Mouse (Mus musculus) natural killer cell, adult 2 months (primary cell): ENCODE results near the gene Nav2.
A peak's percentile ranks its signal among the peaks of the same experiment; 100 is the strongest.

ENCODE experiments used
- DNase-seq, 2 experiments: peaks; one replicate each; pipeline ENCODE4 v3.0.0; 2022; ENCODE audit warnings: low spot score in 2 of 2

Gene Nav2

DNA sequence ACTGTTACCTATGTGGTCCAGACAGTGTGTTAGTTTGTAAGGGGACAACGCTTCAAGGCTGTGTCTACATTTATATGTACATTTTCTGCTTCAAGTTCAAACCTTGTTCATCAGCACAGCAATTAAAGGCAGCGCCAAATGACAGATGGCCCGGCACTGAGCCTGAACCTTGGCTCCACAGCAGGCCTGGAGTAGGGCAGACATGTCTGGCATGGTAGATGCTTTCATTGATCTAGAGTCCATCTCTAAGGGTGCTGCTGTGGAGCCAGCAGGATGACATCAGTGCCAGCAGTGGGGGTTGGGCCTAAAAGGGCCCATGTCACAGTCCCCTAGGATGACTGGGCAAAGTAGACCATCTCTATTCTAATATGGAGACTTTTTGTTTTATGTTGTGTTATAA lies 186.0 kb downstream of the Nav2 start:
- DNase-seq = peak; percentile 27 to 43

GRCm38 (mm10) chr7:49101291-49101690 lies 192.8 kb downstream of the Nav2 start:
- no peak for DNase-seq

GRCm38 (mm10) chr7:49102223-49102622 lies 193.7 kb downstream of the Nav2 start:
- DNase-seq = no peak

DNA sequence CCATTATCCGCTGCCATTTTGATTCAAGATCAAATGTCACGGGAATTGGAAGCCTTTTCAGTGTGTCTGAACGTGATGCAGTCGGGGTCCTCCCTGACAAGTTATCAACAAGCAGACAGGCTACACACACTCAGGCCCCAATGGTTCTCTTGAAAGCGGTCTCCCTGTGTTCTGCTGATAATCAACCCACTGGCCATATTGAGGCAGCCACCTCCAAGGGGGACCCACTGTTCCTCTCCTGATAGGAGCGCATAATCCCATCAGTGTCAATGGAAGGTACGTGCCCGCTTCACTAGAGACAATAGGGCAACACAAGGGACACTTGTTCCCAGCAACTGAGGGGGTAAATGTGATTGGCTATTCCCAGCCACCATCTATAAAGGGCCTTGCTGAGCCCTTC lies 195.9 kb downstream of the Nav2 start:
- DNase-seq = no peak

GRCm38 (mm10) chr7:49104793-49105192 lies 196.3 kb downstream of the Nav2 start:
- DNase-seq = no peak

- no peak for DNase-seq
Measured at GRCm38 (mm10) chr7:49105501-49105900, 197.0 kb downstream of the Nav2 start.

DNA sequence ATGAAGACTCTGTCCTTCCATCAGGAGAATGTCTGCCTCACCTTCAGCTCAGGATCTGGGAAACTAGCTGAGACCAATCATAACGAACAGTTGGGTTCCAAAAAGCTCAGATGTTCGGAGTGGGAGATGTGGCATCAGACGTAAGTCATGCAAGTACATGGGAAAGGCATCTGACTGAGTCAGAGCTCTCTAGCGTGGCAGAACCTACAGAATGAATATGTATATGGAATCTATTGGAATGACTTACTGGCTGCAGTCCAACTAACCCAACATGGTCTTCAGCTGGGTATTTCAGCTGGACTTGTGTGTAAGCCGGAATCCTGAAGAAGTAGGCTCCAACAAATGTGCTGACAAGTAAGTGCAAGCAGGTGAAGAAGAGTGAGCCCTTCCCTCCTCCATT lies 199.6 kb downstream of the Nav2 start:
- no peak for DNase-seq

GRCm38 (mm10) chr7:49119016-49119415 lies 210.5 kb downstream of the Nav2 start:
- no peak for DNase-seq

DNA sequence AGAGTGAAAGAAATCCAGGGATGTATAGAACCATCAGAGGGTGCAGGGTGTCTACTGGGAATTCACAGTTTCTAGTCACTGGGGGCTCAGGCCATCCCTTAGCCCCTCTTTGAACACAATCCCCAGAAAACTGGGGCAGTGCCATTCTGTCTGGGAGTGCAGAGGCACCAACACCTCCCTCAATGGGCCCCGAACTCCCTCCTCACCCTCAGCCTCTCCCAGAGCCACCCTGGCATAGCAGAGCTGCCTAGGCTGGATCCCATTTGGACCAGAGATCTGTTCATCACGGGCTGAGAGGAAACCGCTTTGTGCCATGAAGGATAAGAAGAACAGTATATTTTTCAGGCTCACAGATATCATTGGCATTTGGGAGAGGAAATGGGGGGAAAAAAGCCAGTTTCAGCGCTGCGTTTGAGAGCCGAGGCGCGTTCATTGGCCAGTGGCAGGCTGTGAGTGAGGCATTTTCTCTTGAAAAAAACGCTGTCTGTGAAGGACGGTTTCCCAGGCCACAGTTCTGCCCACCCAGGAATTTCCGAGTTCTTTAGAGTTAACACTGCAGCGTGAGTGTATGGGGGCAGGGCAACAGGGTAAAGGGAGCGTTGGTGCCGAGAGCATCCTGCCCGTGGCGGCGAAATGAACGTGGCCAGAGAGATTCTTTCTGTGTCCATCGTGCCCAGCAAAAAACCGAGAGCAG lies 211.4 kb downstream of the Nav2 start:
- DNase-seq = peak; percentile 24 to 33

- no peak for DNase-seq
Measured at GRCm38 (mm10) chr7:49120488-49120864, 212.0 kb downstream of the Nav2 start.

GRCm38 (mm10) chr7:49120935-49121691 lies 212.6 kb downstream of the Nav2 start:
- peak; percentile 75 to 79 for DNase-seq

- DNase-seq = no peak
Measured at GRCm38 (mm10) chr7:49122498-49122897, 214.0 kb downstream of the Nav2 start.

- peak; percentile 28 for DNase-seq
Measured at GRCm38 (mm10) chr7:49125545-49125944, 217.0 kb downstream of the Nav2 start.

DNA sequence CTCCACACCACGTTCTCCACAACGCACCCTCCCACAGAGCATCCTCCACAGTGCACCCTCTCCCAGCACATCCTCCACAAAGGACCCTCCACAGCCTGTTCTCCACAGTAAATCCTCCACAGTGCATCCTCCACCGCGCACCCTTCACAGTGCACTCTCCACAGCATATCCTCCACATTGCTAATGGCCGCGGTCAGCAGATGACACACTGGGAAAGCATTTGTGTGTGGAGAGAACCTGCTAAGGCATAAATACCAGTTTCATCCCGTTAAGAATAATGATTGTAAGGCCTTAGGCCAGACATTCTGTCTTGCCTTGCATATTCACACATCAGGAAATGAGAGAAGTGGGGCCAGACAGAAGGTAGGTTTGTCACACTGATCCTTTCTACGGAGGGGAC lies 219.7 kb downstream of the Nav2 start:
- DNase-seq = no peak

DNA sequence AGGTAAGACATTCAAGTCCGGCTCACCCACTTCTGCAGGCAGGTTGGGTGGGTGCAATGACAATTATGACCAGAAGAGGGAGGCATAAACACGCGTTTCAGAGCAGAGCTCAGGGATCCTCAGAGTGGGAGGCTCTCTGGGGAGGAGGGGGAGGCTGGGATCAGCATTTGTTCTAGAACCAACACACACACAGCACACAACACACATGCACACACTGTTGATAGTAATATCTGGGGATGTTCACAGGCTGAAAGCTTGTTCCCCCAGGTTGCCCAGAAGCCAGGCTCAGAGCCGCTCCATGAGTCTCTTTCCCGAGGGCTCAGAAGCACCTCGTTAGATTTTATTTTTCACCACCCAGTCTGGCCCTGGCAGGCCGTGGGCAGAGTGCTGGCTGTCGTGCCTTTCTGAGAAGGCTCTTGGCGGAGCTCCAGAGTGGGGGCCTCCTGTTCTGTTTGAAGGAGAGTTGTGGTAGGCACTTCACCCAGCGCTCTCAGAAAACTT lies 224.4 kb downstream of the Nav2 start:
- peak; percentile 45 to 49 for DNase-seq

- no peak for DNase-seq
Measured at GRCm38 (mm10) chr7:49134396-49134795, 225.9 kb downstream of the Nav2 start.

DNA sequence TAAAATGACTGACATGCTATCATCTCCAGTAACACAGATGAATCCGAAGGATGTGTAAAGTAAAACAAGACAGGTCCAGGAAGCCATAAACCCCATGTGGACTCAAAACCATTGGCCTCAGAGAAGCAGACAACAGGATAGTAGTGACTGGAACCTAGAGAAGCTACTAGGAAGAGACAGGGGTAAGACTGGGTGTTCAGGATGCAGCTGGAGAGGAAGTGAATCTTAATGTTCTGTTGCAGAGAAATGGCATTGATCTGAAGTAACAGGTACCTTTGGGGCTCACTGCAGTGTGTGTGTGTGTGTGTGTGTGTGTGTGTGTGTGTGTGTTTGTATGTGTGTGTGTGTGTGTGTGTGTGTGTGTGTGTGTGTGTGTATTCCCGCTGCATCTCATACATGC lies 231.2 kb downstream of the Nav2 start:
- no peak for DNase-seq

DNA sequence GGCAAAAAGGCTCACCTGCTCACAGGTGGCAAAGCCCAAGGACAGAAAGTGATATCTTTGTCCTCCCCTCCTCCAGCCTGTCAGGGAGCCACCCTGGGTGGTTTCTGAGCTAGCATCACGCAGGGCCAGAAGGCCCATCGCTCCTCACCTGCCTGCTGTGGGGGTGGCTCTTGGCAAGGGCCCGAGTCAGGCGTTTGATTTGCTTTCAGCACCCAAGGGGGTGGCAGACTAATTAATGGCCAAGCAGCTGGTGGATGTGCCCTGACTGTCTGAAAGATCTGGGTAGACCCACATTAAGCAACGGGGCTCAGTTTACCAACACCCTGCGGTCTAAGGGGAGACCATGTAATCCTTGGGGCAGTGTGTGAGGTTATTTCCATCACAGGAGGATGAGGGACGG lies 235.4 kb downstream of the Nav2 start:
- DNase-seq = no peak

- DNase-seq = no peak
Measured at GRCm38 (mm10) chr7:49145749-49146670, 237.5 kb downstream of the Nav2 start.

- no peak for DNase-seq
Measured at GRCm38 (mm10) chr7:49152297-49152696, 243.8 kb downstream of the Nav2 start.

- no peak for DNase-seq
Measured at GRCm38 (mm10) chr7:49152713-49153112, 244.2 kb downstream of the Nav2 start.
